Mouse (Mus musculus) thymus, postnatal 25 days (tissue): ENCODE results near the gene Dnase1l3.

Source experiments
- DNase-seq: peaks from one replicate; pipeline ENCODE4 v3.0.0; 2022

Dnase1l3 gene

GRCm38 (mm10) chr14:7974643-7975042 is 19.7 kb downstream of the Dnase1l3 start:
- DNase-seq: no peak

GRCm38 (mm10) chr14:7971889-7972493 is 22.4 kb downstream of the Dnase1l3 start:
- no peak for DNase-seq

GRCm38 (mm10) chr14:7964219-7964889 is 30.0 kb downstream of the Dnase1l3 start:
- peak; percentile 58 for DNase-seq

DNA sequence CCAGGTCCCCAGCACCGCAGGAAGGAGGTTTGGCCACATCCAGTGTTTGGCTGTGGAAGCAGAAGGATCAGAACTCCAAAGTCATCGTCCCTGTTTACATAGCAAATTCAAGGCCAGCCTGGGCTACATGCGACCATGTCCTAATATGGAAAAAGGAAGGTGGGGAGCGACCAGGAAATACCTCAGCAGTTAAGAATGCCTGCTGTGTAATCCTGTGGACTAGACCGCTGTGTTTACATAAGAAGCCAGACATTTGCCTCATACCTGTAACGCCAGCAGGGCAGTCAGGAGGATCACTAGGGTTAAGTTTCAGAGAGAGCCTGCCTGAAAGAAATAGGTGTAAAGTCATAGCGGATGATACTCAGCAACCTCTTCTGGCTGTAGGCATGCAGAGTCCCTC is 31.2 kb downstream of the Dnase1l3 start:
- no peak for DNase-seq

- no peak for DNase-seq
Measured at GRCm38 (mm10) chr14:7962626-7963025, 31.7 kb downstream of the Dnase1l3 start.

DNA sequence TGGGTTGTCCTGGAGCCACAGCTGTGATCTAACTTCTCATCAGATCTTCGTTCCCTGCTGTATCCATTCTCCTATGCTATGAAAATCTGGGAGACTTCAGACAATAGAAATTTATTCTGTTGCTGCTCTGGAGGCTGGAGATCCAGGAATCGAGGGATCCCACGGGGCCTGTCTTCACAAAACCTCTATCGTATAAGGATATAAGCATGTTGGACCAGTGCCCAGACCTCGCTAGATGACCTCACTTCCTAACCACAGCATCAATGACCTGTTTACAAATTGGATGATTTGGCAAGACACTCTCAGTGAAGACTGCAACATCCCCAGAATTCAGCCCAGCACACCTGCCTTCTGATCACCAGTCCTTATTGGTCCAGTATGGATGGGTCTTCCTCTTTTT is 32.7 kb downstream of the Dnase1l3 start:
- no peak for DNase-seq

DNA sequence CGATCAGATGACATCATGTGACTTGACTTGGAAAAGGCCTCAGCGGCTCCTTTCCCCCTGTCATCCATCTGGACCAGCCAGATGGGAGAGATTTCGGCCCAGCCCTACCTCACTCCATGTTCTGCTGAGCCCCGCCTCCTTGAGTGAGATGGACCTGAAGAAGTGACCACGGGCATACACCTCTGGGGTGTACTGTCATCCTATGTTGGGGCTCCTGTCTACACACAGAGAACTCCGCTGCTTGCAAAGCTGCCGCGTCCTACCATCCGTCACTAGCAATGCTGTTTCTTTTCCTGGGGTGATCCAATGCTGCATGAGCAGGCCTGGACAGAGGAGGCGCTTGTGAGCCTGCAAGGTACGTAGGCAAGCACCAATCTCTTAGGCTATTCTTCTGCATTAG is 33.8 kb downstream of the Dnase1l3 start:
- DNase-seq: peak; percentile 11

DNA sequence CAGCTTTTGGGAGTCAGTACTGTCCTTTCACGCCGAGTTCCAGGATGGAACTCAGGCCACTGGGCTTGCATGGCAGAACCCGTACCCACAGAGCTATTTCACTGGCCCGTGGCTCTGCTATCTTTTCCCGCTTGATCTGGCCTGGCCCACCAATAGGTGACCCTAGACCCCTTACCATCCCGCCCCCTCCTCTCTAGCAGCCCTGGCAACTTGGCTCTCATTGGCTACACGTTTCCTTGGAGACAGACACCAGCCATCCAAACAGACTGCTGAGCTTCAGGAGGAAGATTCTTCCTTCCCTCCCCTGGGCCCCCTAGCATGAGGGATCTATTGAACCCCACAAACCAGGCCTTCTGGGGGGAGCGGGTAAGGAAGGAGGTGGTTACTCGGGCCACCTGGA is 37.3 kb downstream of the Dnase1l3 start, which contains the start of gene Gm45521:
Gene Gm45521, plus strand, starts transcription at position 240 of the 400 bp plus-strand sequence.
- DNase-seq: no peak

- no peak for DNase-seq
Measured at GRCm38 (mm10) chr14:7956427-7956826, 37.9 kb downstream of the Dnase1l3 start.

- DNase-seq: no peak
Measured at GRCm38 (mm10) chr14:7954071-7954471, 40.3 kb downstream of the Dnase1l3 start.

DNA sequence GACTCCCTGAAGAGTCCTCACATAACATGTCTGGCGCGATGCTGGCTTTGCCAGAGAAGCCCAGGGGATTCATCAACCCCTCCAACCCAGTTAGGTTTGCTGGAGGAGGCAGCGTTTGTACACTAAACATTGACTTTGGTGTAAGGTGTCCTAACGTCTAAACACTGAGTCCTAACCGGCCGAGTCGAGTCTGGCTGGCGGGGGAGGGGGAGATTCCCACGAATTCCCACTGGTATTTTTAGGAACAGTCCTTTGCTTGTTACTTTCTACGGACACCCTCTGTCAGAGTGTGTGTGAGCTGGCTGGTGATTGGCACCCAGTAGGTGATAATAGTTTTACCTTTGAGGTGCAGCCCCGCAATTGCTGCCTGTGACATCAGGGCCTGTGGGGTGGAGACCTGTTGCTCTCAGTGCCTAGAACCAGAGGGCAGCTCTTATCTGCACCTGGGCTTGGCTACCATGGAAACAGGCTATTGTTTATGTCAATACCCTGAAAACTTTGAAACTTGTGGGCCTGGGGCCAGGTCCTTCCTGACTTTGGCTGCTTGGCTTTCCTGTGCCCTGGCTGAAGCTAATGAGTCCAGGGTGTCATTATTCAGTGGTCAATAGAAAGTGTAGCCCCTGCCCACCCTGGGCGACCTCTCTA is 41.6 kb downstream of the Dnase1l3 start:
- no peak for DNase-seq

- DNase-seq: no peak
Measured at GRCm38 (mm10) chr14:7951234-7951633, 43.1 kb downstream of the Dnase1l3 start.

DNA sequence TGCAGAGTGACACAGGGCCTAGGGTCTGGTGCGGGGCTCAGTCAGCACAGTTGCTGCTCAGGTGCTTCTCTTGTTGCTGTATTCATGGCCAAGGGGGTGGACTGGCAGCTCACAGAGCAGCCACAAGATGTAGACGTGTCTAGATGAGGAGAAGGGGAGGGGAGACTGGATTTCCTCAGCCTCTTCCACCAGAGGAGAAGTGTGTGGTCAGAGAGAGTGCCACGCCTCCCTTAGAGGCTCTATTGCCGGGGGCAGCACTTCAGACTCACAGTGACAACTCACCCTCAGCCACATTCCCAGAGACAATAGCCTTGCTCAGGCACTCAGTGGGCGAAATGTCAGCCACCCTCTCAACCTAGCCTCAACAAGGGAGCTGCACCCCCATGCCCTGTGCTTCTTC is 49.1 kb downstream of the Dnase1l3 start:
- no peak for DNase-seq

DNA sequence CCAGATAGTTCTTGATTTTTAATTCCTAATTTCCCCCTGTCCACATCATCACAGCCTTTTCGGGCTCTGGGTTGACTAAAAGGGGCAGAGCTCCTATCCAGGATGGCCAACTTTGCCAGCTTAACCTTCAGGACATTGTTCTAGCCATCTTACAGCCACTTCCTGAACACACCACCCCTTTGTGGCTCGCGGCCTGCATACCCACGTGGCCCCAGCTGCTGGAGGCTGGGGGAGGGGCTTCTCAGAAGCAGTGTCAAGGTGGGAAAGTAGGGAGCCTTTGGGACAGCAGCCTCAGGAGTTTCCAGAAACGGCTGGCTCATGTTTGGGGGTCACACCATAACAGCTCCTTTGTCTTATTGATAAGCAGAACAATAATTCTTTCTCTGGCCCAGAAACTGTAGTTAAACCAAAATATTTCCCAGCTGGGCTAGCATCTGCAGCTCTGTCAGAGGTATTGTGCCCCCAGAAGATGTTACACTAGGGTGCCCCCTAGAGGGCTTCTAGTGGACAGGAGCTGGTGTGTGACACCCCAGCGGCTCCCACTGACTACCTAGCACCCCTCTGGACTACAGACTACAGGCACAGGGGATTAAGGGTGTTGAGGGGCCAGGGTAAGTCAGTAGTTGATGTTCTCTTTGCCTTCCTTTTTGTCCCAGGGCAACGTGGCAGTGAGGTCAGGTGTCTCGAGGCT is 49.9 kb downstream of the Dnase1l3 start:
- DNase-seq: peak; percentile 61

DNA sequence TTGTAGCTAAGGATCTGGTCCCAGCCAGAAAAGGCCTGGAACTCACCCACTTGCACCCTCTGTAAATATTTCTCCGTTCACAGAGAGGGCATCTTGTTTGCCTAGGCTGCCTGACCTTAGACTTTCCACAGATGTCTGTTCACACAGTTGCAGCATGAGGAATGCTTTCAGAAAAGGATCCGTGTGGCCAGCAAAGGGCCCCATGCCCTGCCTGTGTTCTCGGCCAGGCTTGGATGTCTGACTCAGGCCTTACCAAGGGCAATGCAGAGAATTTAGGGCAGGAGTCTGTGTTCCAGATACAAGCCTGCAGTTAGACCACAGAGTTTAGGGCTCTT is 50.6 kb downstream of the Dnase1l3 start:
- DNase-seq: no peak

DNA sequence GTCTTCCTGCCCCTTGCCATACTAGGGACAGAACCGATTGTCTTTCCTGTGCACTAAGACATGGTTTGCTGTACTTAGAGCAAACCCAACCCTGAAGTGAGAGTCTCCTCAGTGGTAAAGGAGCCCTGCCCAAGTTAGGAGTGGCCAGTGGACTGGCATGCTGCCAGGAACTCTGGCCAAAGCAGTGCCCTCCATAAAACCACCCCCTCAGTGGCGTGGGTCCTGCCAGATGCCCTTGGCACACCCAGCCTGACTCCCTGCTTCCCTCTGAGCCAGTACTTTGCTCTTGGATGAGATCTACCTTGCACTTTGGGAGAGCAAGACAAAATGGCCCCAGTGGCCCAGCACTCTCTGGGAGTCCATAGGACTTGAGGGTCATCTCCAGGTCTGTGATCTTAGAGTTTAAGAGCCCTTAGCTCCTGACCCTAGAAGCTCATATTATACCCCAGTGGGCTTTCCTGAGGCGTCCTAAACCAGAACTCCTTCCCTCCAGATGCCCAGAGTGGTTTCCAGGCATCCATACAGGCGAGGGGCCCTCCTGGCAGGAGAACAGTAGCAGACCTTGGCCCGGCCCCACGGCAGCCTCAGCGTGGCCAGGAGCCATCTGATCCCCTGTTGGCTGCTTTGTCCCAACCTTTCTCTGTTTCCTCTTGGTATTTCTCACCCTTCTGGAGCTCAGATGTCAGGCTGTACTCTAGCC is 51.1 kb downstream of the Dnase1l3 start:
- no peak for DNase-seq

- DNase-seq: no peak
Measured at GRCm38 (mm10) chr14:7941413-7941812, 53.0 kb downstream of the Dnase1l3 start.

- DNase-seq: no peak
Measured at GRCm38 (mm10) chr14:7938809-7939784, 55.3 kb downstream of the Dnase1l3 start.

GRCm38 (mm10) chr14:7937052-7937630 is 57.2 kb downstream of the Dnase1l3 start:
- peak; percentile 47 for DNase-seq

DNA sequence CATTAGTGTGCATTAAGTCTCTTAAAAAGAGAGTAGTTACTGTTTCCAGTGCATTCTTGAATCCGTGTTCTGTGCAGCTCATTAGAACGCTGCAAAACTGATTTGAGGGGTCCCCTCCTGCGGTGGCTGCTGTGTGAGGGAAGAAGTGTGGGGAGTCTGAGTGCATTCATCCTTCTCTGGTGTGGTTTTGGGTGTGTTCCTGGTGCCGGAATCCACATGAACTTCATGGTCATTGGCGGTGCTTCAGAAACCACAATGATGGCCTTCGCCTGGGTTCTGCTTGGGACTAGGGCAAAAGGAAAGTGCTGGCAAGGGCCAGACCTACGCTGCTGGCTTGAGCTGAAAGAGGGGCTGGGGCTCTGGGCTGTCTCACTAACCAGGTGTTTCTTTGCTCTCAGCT is 60.2 kb downstream of the Dnase1l3 start:
- DNase-seq: no peak

- no peak for DNase-seq
Measured at GRCm38 (mm10) chr14:7932151-7932550, 62.2 kb downstream of the Dnase1l3 start.

- DNase-seq: no peak
Measured at GRCm38 (mm10) chr14:7929029-7929428, 65.3 kb downstream of the Dnase1l3 start.
